Mouse (Mus musculus): ENCODE data around the gene Stk24. TPM values are rescaled to one million over a fixed set of nuclear protein-coding genes. Genes with fewer than 3 reads are reported as not detected.

Stk24 gene
- polyA plus RNA-seq, 1 experiment from 2014 or later: 38.6 TPM

DNA sequence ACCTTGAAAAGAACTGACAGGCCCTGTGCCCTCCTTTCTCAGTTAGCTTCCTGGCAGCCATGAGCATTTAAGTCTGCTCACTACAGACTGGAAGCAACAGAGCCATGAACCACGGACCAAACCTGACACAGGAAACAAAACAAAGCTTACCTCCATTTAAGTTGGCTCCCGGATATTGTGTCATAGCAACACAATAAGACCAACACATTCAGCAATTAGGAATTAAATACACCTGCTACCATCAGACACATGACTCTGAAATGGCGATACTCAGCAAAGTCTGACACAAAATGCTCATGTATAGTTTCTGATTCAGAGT lies 49.8 kb downstream of the Stk24 start:
- ATAC-seq (replicated peaks; ENCODE audit: extremely low read depth, insufficient read depth, low FRiP score): no peak
- H3K27ac ChIP-seq (ENCODE audit: low read length): no peak overlapping the region
- H3K4me2 ChIP-seq (ENCODE audit: low read depth, low read length): no peak overlapping the region
- H3K4me3 ChIP-seq (ENCODE audit: low read length): no peak overlapping the region
- H3K27me3 ChIP-seq (ENCODE audit: control insufficient read depth, insufficient read depth, low read length): no peaks in the 10 kb centered on the region
- 76% methylated on average over 3 of the region's 3 CpGs for WGBS
- H3K36me3 ChIP-seq (ENCODE audit: control insufficient read depth, insufficient read depth): peaks cover 6% of the 10 kb centered on the region
- peaks cover 29% of the 10 kb centered on the region for H3K4me1 ChIP-seq (ENCODE audit: control insufficient read depth, insufficient read depth, low read length)
- H3K9me3 ChIP-seq (replicated peaks; ENCODE audit: control insufficient read depth, low read length): no peaks in the 10 kb centered on the region
- H3K9ac ChIP-seq (ENCODE audit: low read length): no peak overlapping the region

DNA sequence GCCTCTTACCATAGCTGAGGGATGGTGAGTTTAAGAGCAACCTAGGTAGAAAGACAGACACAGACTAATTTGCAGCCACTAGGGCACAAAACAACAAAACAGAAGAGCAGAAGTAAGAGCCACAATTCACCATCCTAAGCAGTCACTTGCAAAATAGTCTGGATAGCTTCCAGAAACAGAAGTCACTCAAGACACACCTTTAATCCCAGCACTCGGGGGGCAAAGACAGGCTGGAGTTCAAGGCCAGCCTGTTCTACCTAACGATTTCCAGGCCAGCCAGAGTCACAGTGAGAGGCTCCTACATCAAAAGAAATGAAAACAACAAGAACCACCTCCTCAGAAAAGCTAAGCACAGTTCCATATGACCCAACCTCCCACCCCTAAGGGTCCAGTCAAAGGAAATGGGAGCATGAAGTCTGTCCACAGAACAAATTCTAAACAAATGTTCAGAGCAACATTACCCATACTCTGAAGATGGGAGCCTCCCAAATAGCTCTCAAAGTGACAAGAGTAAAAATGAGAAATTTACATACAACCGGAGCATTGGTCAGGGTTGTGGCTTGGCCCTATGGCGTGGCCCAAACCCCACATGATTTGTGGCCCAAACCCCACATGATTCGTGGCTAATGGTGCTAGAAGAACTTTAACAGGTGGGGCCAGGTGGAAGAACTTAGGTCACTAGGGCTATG lies 50.3 kb downstream of the Stk24 start:
- Histone ChIP-seq H3K9ac (ENCODE audit: low read length) (no peak overlapping the region), H3K27ac (ENCODE audit: low read length) (no peak overlapping the region), H3K27me3 (ENCODE audit: control insufficient read depth, insufficient read depth, low read length) (no peaks in the 10 kb centered on the region), H3K4me3 (ENCODE audit: low read length) (no peak overlapping the region), H3K4me2 (ENCODE audit: low read depth, low read length) (no peak overlapping the region), H3K9me3 (replicated peaks; ENCODE audit: control insufficient read depth, low read length) (no peaks in the 10 kb centered on the region), H3K4me1 (ENCODE audit: control insufficient read depth, insufficient read depth, low read length) (peaks cover 34% of the 10 kb centered on the region), H3K36me3 (ENCODE audit: control insufficient read depth, insufficient read depth) (peaks cover 1% of the 10 kb centered on the region; the same call in 1 of the 2 replicates)
- ATAC-seq (replicated peaks; ENCODE audit: extremely low read depth, insufficient read depth, low FRiP score): no peak
- WGBS: 75% methylated on average over 5 of the region's 5 CpGs

DNA sequence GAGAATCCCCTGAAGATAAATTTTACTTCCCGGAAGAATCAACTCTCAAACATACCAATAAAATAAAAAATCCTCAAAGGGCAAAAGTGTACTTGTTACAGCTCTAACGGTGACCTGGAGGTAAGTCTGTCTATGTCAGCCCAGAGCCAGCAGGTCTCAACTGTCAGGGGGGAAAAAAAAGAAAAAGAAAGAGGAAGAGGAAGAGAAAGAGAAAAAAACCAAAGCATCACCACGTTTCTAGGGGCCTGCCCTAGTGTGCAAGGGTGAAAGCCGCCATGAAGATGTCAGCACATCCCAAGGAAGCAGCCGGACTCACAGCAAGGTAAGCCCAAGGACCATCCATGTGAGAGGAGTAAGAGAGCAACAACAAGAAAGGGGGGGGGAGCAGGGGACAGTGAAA lies 50.9 kb downstream of the Stk24 start:
- H3K9ac ChIP-seq (ENCODE audit: low read length): no peak overlapping the region
- H3K4me1 ChIP-seq (ENCODE audit: control insufficient read depth, insufficient read depth, low read length): peaks cover 38% of the 10 kb centered on the region
- WGBS: 74% methylated on average over 5 of the region's 5 CpGs
- H3K9me3 ChIP-seq (replicated peaks; ENCODE audit: control insufficient read depth, low read length): no peaks in the 10 kb centered on the region
- H3K4me3 ChIP-seq (ENCODE audit: low read length): no peak overlapping the region
- H3K36me3 ChIP-seq (ENCODE audit: control insufficient read depth, insufficient read depth): no peaks in the 10 kb centered on the region
- no peak overlapping the region for H3K27ac ChIP-seq (ENCODE audit: low read length)
- ATAC-seq (replicated peaks; ENCODE audit: extremely low read depth, insufficient read depth, low FRiP score): no peak
- no peaks in the 10 kb centered on the region for H3K27me3 ChIP-seq (ENCODE audit: control insufficient read depth, insufficient read depth, low read length)
- no peak overlapping the region for H3K4me2 ChIP-seq (ENCODE audit: low read depth, low read length)

DNA sequence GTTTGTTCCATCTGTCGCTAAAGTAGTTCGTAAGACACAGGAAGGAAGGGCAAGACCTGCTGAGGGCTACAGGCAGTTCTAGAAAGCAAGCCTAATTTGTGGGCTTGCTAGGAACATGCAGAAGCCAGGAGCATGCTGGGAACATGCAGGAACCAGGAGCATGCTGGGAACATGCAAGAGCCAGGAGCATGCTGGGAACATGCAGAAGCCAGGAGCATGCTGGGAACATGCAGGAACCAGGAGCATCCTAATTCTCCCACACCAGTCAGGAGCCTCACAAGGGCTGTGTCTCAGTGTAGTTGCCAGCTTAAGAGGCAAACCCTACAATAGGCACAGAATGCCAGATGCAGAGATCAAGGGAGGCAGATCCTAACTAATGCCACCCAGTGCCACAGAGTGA lies 53.4 kb downstream of the Stk24 start:
- Histone ChIP-seq H3K4me3 (ENCODE audit: low read length) (no peak overlapping the region), H3K4me1 (ENCODE audit: control insufficient read depth, insufficient read depth, low read length) (peaks cover 62% of the 10 kb centered on the region), H3K27me3 (ENCODE audit: control insufficient read depth, insufficient read depth, low read length) (no peaks in the 10 kb centered on the region), H3K9me3 (replicated peaks; ENCODE audit: control insufficient read depth, low read length) (no peaks in the 10 kb centered on the region), H3K4me2 (ENCODE audit: low read depth, low read length) (no peak overlapping the region), H3K27ac (ENCODE audit: low read length) (no peak overlapping the region), H3K9ac (ENCODE audit: low read length) (no peak overlapping the region), H3K36me3 (ENCODE audit: control insufficient read depth, insufficient read depth) (no peaks in the 10 kb centered on the region)
- WGBS: 76% methylated on average over 2 of the region's 2 CpGs
- no peak for ATAC-seq (replicated peaks; ENCODE audit: extremely low read depth, insufficient read depth, low FRiP score)

DNA sequence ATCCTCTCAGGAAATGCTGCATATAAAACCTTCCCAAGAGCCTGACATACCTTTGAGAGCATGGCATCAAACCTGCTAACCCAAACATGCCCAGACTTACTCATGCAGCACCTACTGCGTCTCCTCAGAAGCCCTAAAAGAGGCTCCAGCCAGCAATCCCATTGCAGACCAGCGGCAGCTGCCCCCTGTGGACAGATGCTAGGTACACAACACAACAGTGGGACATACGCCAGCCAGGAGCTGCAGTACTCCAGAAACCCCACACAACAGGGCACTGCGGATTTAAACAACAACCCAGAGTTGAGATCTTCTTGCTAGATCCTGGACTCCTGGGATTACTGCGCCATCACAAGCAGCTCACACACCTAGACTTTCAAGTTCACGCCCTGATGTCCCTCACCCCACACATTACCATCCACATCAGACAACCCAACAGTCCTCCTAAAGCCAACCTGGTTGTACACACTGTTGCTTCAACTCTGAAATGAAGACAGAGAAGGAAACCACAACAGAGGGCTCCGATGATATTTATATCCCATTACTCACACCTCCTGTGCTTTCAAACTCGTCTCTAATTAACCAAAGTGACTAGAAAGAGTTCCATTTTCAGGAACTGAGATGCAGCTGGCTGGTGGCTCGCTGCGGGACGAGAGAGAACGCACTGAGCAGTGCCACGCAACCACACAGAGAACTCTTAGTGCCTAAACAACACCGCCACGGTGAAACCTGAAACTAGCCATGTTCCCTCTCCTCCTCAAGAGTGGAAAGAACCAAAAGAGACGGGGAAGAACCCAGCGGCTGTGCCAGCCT lies 55.1 kb downstream of the Stk24 start:
- H3K27ac ChIP-seq (ENCODE audit: low read length): 0 out of 2 replicates have a peak overlapping the region, but pooled peaks have one; percentile 1
- no peaks in the 10 kb centered on the region for H3K9me3 ChIP-seq (replicated peaks; ENCODE audit: control insufficient read depth, low read length)
- ATAC-seq (replicated peaks; ENCODE audit: extremely low read depth, insufficient read depth, low FRiP score): 0 out of 2 replicates have a peak, but pooled peaks have one; percentile 24
- no peaks in the 10 kb centered on the region for H3K27me3 ChIP-seq (ENCODE audit: control insufficient read depth, insufficient read depth, low read length)
- H3K4me1 ChIP-seq (ENCODE audit: control insufficient read depth, insufficient read depth, low read length): peaks cover 62% of the 10 kb centered on the region
- peak overlapping the region; percentile 2; the same call in 1 of the 2 replicates for H3K4me2 ChIP-seq (ENCODE audit: low read depth, low read length)
- 66% methylated on average over 17 of the region's 17 CpGs for WGBS
- H3K4me3 ChIP-seq (ENCODE audit: low read length): no peak overlapping the region
- H3K9ac ChIP-seq (ENCODE audit: low read length): no peak overlapping the region
- H3K36me3 ChIP-seq (ENCODE audit: control insufficient read depth, insufficient read depth): no peaks in the 10 kb centered on the region

DNA sequence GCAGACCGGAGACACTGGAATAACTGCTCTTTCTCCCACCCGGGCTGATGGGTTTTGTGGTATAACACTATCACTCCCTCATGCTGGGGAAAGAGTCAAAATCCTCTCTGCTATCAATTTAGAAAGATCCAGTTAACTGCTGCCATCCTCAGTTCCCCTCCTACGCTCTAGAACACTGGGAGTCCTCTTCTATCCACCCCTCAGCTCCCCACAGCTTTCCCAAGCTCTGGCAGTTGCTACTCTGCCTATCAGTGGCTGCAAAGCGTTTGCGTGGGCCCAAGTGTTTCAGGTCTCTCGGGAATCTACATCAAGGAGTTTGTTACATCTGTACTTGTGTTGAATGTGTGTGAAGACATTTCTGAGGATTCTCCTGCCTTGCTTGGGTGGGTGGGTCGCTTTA lies 57.2 kb downstream of the Stk24 start:
- no peak overlapping the region for H3K27ac ChIP-seq (ENCODE audit: low read length)
- peaks cover 62% of the 10 kb centered on the region for H3K4me1 ChIP-seq (ENCODE audit: control insufficient read depth, insufficient read depth, low read length)
- H3K4me2 ChIP-seq (ENCODE audit: low read depth, low read length): no peak overlapping the region
- ATAC-seq (replicated peaks; ENCODE audit: extremely low read depth, insufficient read depth, low FRiP score): no peak
- no peaks in the 10 kb centered on the region for H3K9me3 ChIP-seq (replicated peaks; ENCODE audit: control insufficient read depth, low read length)
- WGBS: 49% methylated on average over 7 of the region's 7 CpGs
- no peaks in the 10 kb centered on the region for H3K36me3 ChIP-seq (ENCODE audit: control insufficient read depth, insufficient read depth)
- no peaks in the 10 kb centered on the region for H3K27me3 ChIP-seq (ENCODE audit: control insufficient read depth, insufficient read depth, low read length)
- H3K9ac ChIP-seq (ENCODE audit: low read length): no peak overlapping the region; the same call in 1 of the 2 replicates
- H3K4me3 ChIP-seq (ENCODE audit: low read length): no peak overlapping the region

DNA sequence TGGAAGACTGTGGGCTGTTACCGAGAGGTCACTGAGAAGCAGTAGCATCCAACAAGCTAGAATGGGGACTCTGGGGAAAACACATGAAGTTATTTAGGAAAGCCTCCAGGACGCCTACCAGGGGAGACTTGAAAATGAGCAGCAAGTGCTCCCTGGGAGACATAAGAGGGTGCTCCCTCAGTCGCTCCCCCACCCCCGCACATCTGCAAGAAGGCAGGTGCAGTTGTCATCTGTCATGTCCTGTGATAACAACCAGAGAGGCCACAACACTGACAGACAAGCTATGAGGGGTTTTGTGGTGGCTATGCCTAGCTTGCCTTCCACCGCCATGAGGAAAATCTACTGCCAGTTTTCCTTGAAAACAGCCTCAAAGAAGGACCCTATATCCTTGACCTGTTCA lies 57.7 kb downstream of the Stk24 start:
- Histone ChIP-seq H3K9me3 (replicated peaks; ENCODE audit: control insufficient read depth, low read length) (no peaks in the 10 kb centered on the region), H3K4me1 (ENCODE audit: control insufficient read depth, insufficient read depth, low read length) (peaks cover 66% of the 10 kb centered on the region), H3K27ac (ENCODE audit: low read length) (no peak overlapping the region), H3K36me3 (ENCODE audit: control insufficient read depth, insufficient read depth) (no peaks in the 10 kb centered on the region), H3K4me2 (ENCODE audit: low read depth, low read length) (no peak overlapping the region), H3K9ac (ENCODE audit: low read length) (no peak overlapping the region; the same call in 1 of the 2 replicates), H3K27me3 (ENCODE audit: control insufficient read depth, insufficient read depth, low read length) (no peaks in the 10 kb centered on the region), H3K4me3 (ENCODE audit: low read length) (no peak overlapping the region)
- no peak for ATAC-seq (replicated peaks; ENCODE audit: extremely low read depth, insufficient read depth, low FRiP score)
- 48% methylated on average over 5 of the region's 5 CpGs for WGBS

DNA sequence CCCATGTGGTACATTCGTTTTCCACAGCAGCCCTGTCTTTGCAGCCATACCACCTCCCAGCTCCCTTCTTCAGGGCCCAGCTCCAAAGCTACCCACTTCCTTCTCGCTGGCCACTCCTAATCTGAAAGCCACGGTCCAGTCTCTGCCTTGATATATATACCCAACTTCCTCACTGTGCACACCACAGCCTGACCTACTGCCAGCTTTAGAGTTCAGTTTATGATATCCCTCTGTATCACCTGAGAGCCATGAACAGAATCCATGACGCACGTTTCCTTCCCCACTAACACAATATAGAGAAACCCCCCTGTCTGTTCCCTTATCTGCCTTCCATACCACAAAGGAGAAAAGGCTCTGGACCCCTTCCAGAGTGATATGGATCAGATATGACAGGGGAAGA lies 61.4 kb downstream of the Stk24 start:
- Histone ChIP-seq H3K9ac (ENCODE audit: low read length) (no peak overlapping the region), H3K4me2 (ENCODE audit: low read depth, low read length) (no peak overlapping the region), H3K4me1 (ENCODE audit: control insufficient read depth, insufficient read depth, low read length) (peaks cover 75% of the 10 kb centered on the region), H3K9me3 (replicated peaks; ENCODE audit: control insufficient read depth, low read length) (no peaks in the 10 kb centered on the region), H3K4me3 (ENCODE audit: low read length) (no peak overlapping the region), H3K27ac (ENCODE audit: low read length) (peak overlapping the region; percentile 8; the same call in 1 of the 2 replicates), H3K27me3 (ENCODE audit: control insufficient read depth, insufficient read depth, low read length) (no peaks in the 10 kb centered on the region), H3K36me3 (ENCODE audit: control insufficient read depth, insufficient read depth) (no peaks in the 10 kb centered on the region)
- WGBS: 44% methylated on average over 5 of the region's 5 CpGs
- ATAC-seq (replicated peaks; ENCODE audit: extremely low read depth, insufficient read depth, low FRiP score): no peak

DNA sequence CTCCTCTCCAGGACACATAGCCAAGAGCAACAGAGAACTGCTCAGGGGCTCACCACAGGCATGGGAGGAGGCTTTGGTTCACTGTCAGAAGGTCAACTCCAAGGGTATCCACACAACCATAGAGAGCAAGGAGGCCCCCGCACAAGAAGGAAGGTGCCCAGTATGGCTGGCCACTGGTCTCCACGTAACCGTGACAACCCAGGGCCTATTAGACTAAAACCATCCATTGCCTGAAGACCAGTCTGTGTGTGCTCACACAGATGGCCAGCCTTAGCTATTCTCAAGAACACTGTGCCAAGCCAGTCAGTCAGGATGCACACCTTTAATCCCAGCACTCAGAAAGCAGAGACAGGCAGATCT lies 62.5 kb downstream of the Stk24 start:
- Histone ChIP-seq H3K4me3 (ENCODE audit: low read length) (no peak overlapping the region), H3K4me2 (ENCODE audit: low read depth, low read length) (peak overlapping the region; percentile 33; the same call in 1 of the 2 replicates), H3K9ac (ENCODE audit: low read length) (peak overlapping the region; percentile 2), H3K27ac (ENCODE audit: low read length) (peak overlapping the region; percentile 81), H3K36me3 (ENCODE audit: control insufficient read depth, insufficient read depth) (no peaks in the 10 kb centered on the region), H3K27me3 (ENCODE audit: control insufficient read depth, insufficient read depth, low read length) (no peaks in the 10 kb centered on the region), H3K9me3 (replicated peaks; ENCODE audit: control insufficient read depth, low read length) (no peaks in the 10 kb centered on the region), H3K4me1 (ENCODE audit: control insufficient read depth, insufficient read depth, low read length) (peaks cover 75% of the 10 kb centered on the region)
- 82% methylated on average over 3 of the region's 3 CpGs for WGBS
- ATAC-seq (replicated peaks; ENCODE audit: extremely low read depth, insufficient read depth, low FRiP score): peak; percentile 14; the same call in 1 of the 2 replicates

Data from heart, embryonic 16.5 days (tissue).